Comparison of ENCODE assay signal across 8 mouse cellular contexts in genomic region chr19:6985951-6986708, GRCm38 (mm10). TPM values are rescaled to one million over a fixed set of nuclear protein-coding genes. Genes with fewer than 3 reads are reported as not detected.
DNase-seq lines count a peak whose midpoint lies in the region; ATAC-seq and TF ChIP-seq lines count a peak whose summit lies in the region.

No protein-coding gene starts in this region.

- H3K4me2 ChIP-seq in forebrain, embryonic 15.5 days (replicated peaks) = peak overlapping the region; percentile 75
- peak overlapping the region; percentile 100 for H3K4me2 ChIP-seq in liver, embryonic 15.5 days

- H3K4me1 ChIP-seq in heart, adult 2 months (ENCODE audit: control insufficient read depth, insufficient read depth, low read length) = peaks cover 6% of the 10 kb centered on the region
- H3K4me1 ChIP-seq in E14TG2a.4 (replicated peaks; ENCODE audit: low read depth, low read length) = peaks cover 82% of the 10 kb centered on the region
- peaks cover 24% of the 10 kb centered on the region for H3K4me1 ChIP-seq in forebrain, embryonic 15.5 days
- H3K4me1 ChIP-seq in liver, embryonic 15.5 days (replicated peaks) = peaks cover 55% of the 10 kb centered on the region

- no peak for DNase-seq in heart, adult 2 months
- DNase-seq in heart, adult 18-20 months = no peak
- no peak for DNase-seq in cerebellum, postnatal 36 days
- no peak for DNase-seq in retina, embryonic 14.5 days (ENCODE audit: low spot score)
- DNase-seq in left cerebral cortex, adult 8-10 months (ENCODE audit: low spot score in 2 of 2) = no peak

- H3K27ac ChIP-seq in heart, adult 2 months = peak overlapping the region; percentile 94
- no peak overlapping the region for H3K27ac ChIP-seq in forebrain, embryonic 15.5 days (replicated peaks)
- peak overlapping the region; percentile 84 for H3K27ac ChIP-seq in liver, embryonic 15.5 days (replicated peaks)

- H3K27me3 ChIP-seq in heart, adult 2 months (ENCODE audit: control insufficient read depth, insufficient read depth, low read length) = no peaks in the 10 kb centered on the region
- no peaks in the 10 kb centered on the region for H3K27me3 ChIP-seq in E14TG2a.4 (ENCODE audit: insufficient read depth, low read length)
- H3K27me3 ChIP-seq in forebrain, embryonic 15.5 days = no peaks in the 10 kb centered on the region
- H3K27me3 ChIP-seq in liver, embryonic 15.5 days = no peaks in the 10 kb centered on the region

- H3K4me3 ChIP-seq in heart, adult 2 months = peak overlapping the region; percentile 76
- peak overlapping the region; percentile 86 for H3K4me3 ChIP-seq in E14TG2a.4 (replicated peaks; ENCODE audit: low read length)
- H3K4me3 ChIP-seq in forebrain, embryonic 15.5 days = peak overlapping the region; percentile 79
- peak overlapping the region; percentile 76 for H3K4me3 ChIP-seq in liver, embryonic 15.5 days (replicated peaks)

- ATAC-seq in forebrain, embryonic 15.5 days (replicated peaks) = no peak
- ATAC-seq in liver, embryonic 15.5 days (ENCODE audit: insufficient read depth) = peak; percentile 61

- intact Hi-C loops in heart, adult 2 months (cut with DNase I) = no loop called here

- TF ChIP-seq EP300 in heart, adult 2 months (IDR thresholded peaks at IDR 0.05; ENCODE audit: insufficient read depth, low read depth, low read length) = no peak

- H3K36me3 ChIP-seq in heart, adult 2 months (ENCODE audit: control insufficient read depth, insufficient read depth, low read length) = no peaks in the 10 kb centered on the region
- peaks cover 57% of the 10 kb centered on the region for H3K36me3 ChIP-seq in E14TG2a.4 (ENCODE audit: insufficient read depth, low read length)
- H3K36me3 ChIP-seq in forebrain, embryonic 15.5 days = peaks cover 16% of the 10 kb centered on the region
- peaks cover 33% of the 10 kb centered on the region for H3K36me3 ChIP-seq in liver, embryonic 15.5 days (replicated peaks)

- H3K79me2 ChIP-seq in heart, adult 2 months (replicated peaks; ENCODE audit: control insufficient read depth, insufficient read depth, low read length) = peaks cover 2% of the 10 kb centered on the region; the same call in 1 of the 2 replicates

- no peak for TF ChIP-seq POLR2A in heart, adult 2 months (IDR thresholded peaks at IDR 0.05; ENCODE audit: insufficient read depth, low read depth, low read length)

- 65% methylated on average over 10 of the region's 10 CpGs for WGBS in heart, adult 2 months
- WGBS in forebrain, embryonic 15.5 days = 74% methylated on average over 10 of the region's 10 CpGs
- 53% methylated on average over 10 of the region's 10 CpGs for WGBS in liver, embryonic 15.5 days (ENCODE audit: insufficient replicate concordance)

- H3K9me3 ChIP-seq in E14TG2a.4 (ENCODE audit: low read length) = no peaks in the 10 kb centered on the region
- no peaks in the 10 kb centered on the region for H3K9me3 ChIP-seq in forebrain, embryonic 15.5 days
- H3K9me3 ChIP-seq in liver, embryonic 15.5 days (replicated peaks) = no peaks in the 10 kb centered on the region

- H3K9ac ChIP-seq in heart, adult 2 months (ENCODE audit: low read depth, low read length) = peak overlapping the region; percentile 89
- H3K9ac ChIP-seq in forebrain, embryonic 15.5 days (replicated peaks) = peak overlapping the region; percentile 74; the same call in 1 of the 2 replicates
- H3K9ac ChIP-seq in liver, embryonic 15.5 days = peak overlapping the region; percentile 81; the same call in 1 of the 2 replicates

- TF ChIP-seq CTCF in heart, adult 2 months (IDR thresholded peaks at IDR 0.05) = no peak
- TF ChIP-seq CTCF in E14TG2a.4 (conservative IDR thresholded peaks at IDR 0.05; ENCODE audit: low read length) = no peak

RNA-seq across cellular contexts. Expression of gene Vegfb, which starts 1.3 kb away (rescaled TPM):
- total RNA-seq in heart, adult 2 months (2021) = 100 to 1,000 TPM; 413 to 501 TPM
- 257 and 355 TPM in 2 replicates for polyA plus RNA-seq in heart, adult 2 months (2012; rRNA removed)
- 100 to 1,000 TPM; 462 to 481 TPM for total RNA-seq in heart, adult 18-20 months (2021)
- polyA plus RNA-seq in forebrain, embryonic 15.5 days (2015; fragmentation: Nextera tagmentation; extraction: Ambion mirVana) = 41.0 and 46.7 TPM in 2 replicates
- 15.5 and 15.6 TPM in 2 replicates for polyA plus RNA-seq in liver, embryonic 15.5 days (2015; fragmentation: Nextera tagmentation; extraction: Ambion mirVana)
- total RNA-seq in left cerebral cortex, adult 8-10 months (2022) = 100 to 1,000 TPM in 3 of 4 experiments, 10 to 100 TPM in 1; 98.9 to 107 (median 104) TPM

RNA-seq across cellular contexts. Expression of gene Fkbp2, which starts 5.8 kb away (rescaled TPM):
- 10 to 100 TPM; 23.2 to 24.7 TPM for total RNA-seq in heart, adult 2 months (2021)
- polyA plus RNA-seq in heart, adult 2 months (2012; rRNA removed) = 21.1 and 27.6 TPM in 2 replicates
- total RNA-seq in heart, adult 18-20 months (2021) = 10 to 100 TPM; 18.9 to 19.1 TPM
- polyA plus RNA-seq in forebrain, embryonic 15.5 days (2015; fragmentation: Nextera tagmentation; extraction: Ambion mirVana) = 83.7 and 90.9 TPM in 2 replicates
- 88.3 and 101 TPM in 2 replicates for polyA plus RNA-seq in liver, embryonic 15.5 days (2015; fragmentation: Nextera tagmentation; extraction: Ambion mirVana)
- 100 to 1,000 TPM in 2 of 4 experiments, 10 to 100 TPM in 2; 79.1 to 129 (median 98.4) TPM for total RNA-seq in left cerebral cortex, adult 8-10 months (2022)

RNA-seq across cellular contexts. Expression of gene Dnajc4, which starts 6.2 kb away (rescaled TPM):
- 10 to 100 TPM; 45.6 to 57.4 TPM for total RNA-seq in heart, adult 2 months (2021)
- polyA plus RNA-seq in heart, adult 2 months (2012; rRNA removed) = 57.6 and 68.4 TPM in 2 replicates
- 10 to 100 TPM; 54.6 to 55.1 TPM for total RNA-seq in heart, adult 18-20 months (2021)
- polyA plus RNA-seq in forebrain, embryonic 15.5 days (2015; fragmentation: Nextera tagmentation; extraction: Ambion mirVana) = 20.3 and 22.8 TPM in 2 replicates
- polyA plus RNA-seq in liver, embryonic 15.5 days (2015; fragmentation: Nextera tagmentation; extraction: Ambion mirVana) = 10.2 and 10.9 TPM in 2 replicates
- 10 to 100 TPM; 27.0 to 32.6 (median 29.7) TPM for total RNA-seq in left cerebral cortex, adult 8-10 months (2022)

RNA-seq across cellular contexts. Expression of gene Nudt22, which starts 9.8 kb away (rescaled TPM):
- total RNA-seq in heart, adult 2 months (2021) = 10 to 100 TPM; 25.5 to 33.6 TPM
- 44.5 and 47.4 TPM in 2 replicates for polyA plus RNA-seq in heart, adult 2 months (2012; rRNA removed)
- 10 to 100 TPM; 23.7 to 25.4 TPM for total RNA-seq in heart, adult 18-20 months (2021)
- 18.1 and 18.2 TPM in 2 replicates for polyA plus RNA-seq in forebrain, embryonic 15.5 days (2015; fragmentation: Nextera tagmentation; extraction: Ambion mirVana)
- 9.5 and 10.4 TPM in 2 replicates for polyA plus RNA-seq in liver, embryonic 15.5 days (2015; fragmentation: Nextera tagmentation; extraction: Ambion mirVana)
- total RNA-seq in left cerebral cortex, adult 8-10 months (2022) = 10 to 100 TPM; 13.8 to 17.0 (median 16.2) TPM

RNA-seq across cellular contexts. Expression of gene Trpt1, which starts 9.8 kb away (rescaled TPM):
- 10 to 100 TPM; 20.7 to 26.3 TPM for total RNA-seq in heart, adult 2 months (2021)
- polyA plus RNA-seq in heart, adult 2 months (2012; rRNA removed) = 26.4 and 30.7 TPM in 2 replicates
- 10 to 100 TPM; 22.4 to 26.4 TPM for total RNA-seq in heart, adult 18-20 months (2021)
- polyA plus RNA-seq in forebrain, embryonic 15.5 days (2015; fragmentation: Nextera tagmentation; extraction: Ambion mirVana) = 14.8 and 16.0 TPM in 2 replicates
- polyA plus RNA-seq in liver, embryonic 15.5 days (2015; fragmentation: Nextera tagmentation; extraction: Ambion mirVana) = 1.6 and 2.3 TPM in 2 replicates
- 10 to 100 TPM; 20.2 to 25.3 (median 21.3) TPM for total RNA-seq in left cerebral cortex, adult 8-10 months (2022)
